Mouse (Mus musculus) c-Kit-negative CD71-positive TER-119-positive erythroid progenitor cells, embryonic 14.5 days (primary cell): ENCODE data around the gene Zfp28.
"Not testable (repeated sequence)": the region's sequence is repeated elsewhere in the genome, so short reads cannot be mapped to it uniquely, and the experiment has no call there.

Experiments used
- DNase-seq: peaks from one replicate; pipeline ENCODE4 v3.0.0-alpha.2; 2013; ENCODE audit warnings: low read depth, low spot score

The Zfp28 gene

GRCm38 (mm10) chr7:6383044-6383455, at the start of gene Zfp28:
Gene Zfp28 (plus strand): TSS chr7:6383295.
- DNase-seq = peak; percentile 44

- DNase-seq = no peak
These were observed 43.2 kb upstream of the Zfp28 start for GRCm38 (mm10) chr7:6339865-6340264.

- DNase-seq = no peak
These were observed 39.5 kb upstream of the Zfp28 start, which contains the start of gene Gm3854 for GRCm38 (mm10) chr7:6343501-6344071. Gene Gm3854 (plus strand): TSS chr7:6343759.

- DNase-seq = no peak
These were observed 39.0 kb upstream of the Zfp28 start for GRCm38 (mm10) chr7:6344124-6344523.

- DNase-seq = no peak
These were observed 25.0 kb upstream of the Zfp28 start for GRCm38 (mm10) chr7:6358121-6358520.

GRCm38 (mm10) chr7:6358937-6359590, 24.0 kb upstream of the Zfp28 start:
- DNase-seq = peak; percentile 60

GRCm38 (mm10) chr7:6360477-6361060, 22.5 kb upstream of the Zfp28 start:
- DNase-seq = no peak

- DNase-seq = no peak
These were observed 21.3 kb upstream of the Zfp28 start for GRCm38 (mm10) chr7:6361756-6362155.

- peak; percentile 84 for DNase-seq
These were observed 20.6 kb upstream of the Zfp28 start for GRCm38 (mm10) chr7:6362268-6363046.

GRCm38 (mm10) chr7:6363047-6363488, 20.0 kb upstream of the Zfp28 start, which contains the start of gene Zfp78:
Gene Zfp78 (plus strand): TSS chr7:6363280.
- DNase-seq = peak; percentile 72

GRCm38 (mm10) chr7:6364761-6365160, 18.3 kb upstream of the Zfp28 start:
- DNase-seq = no peak

- DNase-seq = no peak
These were observed 15.9 kb upstream of the Zfp28 start for GRCm38 (mm10) chr7:6367185-6367584.

- not testable (repeated sequence) for DNase-seq
These were observed 14.9 kb upstream of the Zfp28 start for GRCm38 (mm10) chr7:6368146-6368545.

GRCm38 (mm10) chr7:6369460-6369859, 13.6 kb upstream of the Zfp28 start:
- no peak for DNase-seq

GRCm38 (mm10) chr7:6372993-6373392, 10.1 kb upstream of the Zfp28 start:
- DNase-seq = no peak

GRCm38 (mm10) chr7:6378441-6378840, 4.7 kb upstream of the Zfp28 start:
- no peak for DNase-seq

GRCm38 (mm10) chr7:6381431-6381830, 1.7 kb upstream of the Zfp28 start:
- DNase-seq = no peak

GRCm38 (mm10) chr7:6384011-6384410, 916 bp downstream of the Zfp28 start:
- DNase-seq = no peak

GRCm38 (mm10) chr7:6386995-6387394, 3.9 kb downstream of the Zfp28 start:
- no peak for DNase-seq

- DNase-seq = no peak
These were observed 5.9 kb downstream of the Zfp28 start for GRCm38 (mm10) chr7:6388971-6389370.

- no peak for DNase-seq
These were observed 6.4 kb downstream of the Zfp28 start for GRCm38 (mm10) chr7:6389449-6389848.
